Mouse (Mus musculus): ENCODE measurements around the gene Fkbp5. TPM values are rescaled to one million over a fixed set of nuclear protein-coding genes. Genes with fewer than 3 reads are reported as not detected.

Fkbp5 gene
- polyA plus RNA-seq, 1 experiment from 2014 or later: 7.1 TPM

DNA sequence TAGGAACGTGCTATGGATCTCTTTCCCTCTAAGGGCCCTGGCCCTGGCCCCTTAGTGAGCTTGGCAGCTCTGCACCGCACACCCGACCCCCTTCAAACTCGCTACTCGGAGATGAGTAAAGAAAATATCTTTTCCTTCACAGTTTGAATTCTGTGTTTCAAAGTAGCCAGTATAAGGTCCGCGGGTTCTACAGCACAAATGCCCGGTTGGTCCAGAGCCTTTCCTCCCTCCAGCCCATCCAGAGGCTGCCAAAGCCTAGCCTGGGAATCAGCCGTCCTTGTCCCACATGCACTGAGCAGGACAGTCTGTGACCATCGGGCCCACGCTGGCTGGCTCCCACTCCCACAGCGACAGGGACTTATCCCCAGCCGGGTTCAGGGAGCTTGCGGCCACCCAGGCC, 31.8 kb upstream of the Fkbp5 start, which contains the start of gene Clpsl2:
Clpsl2 (plus strand) TSS at position 301 of the 400 bp plus-strand sequence.
- Histone ChIP-seq H3K4me3 (ENCODE audit: low read depth, low read length) (no peak within 1 kb of the TSS), H3K4me2 (replicated peaks; ENCODE audit: low read depth, low read length) (no peak within 1 kb of the TSS), H3K36me3 (ENCODE audit: control insufficient read depth, insufficient read depth, low read length) (no peaks in the 10 kb centered on the region), H3K4me1 (ENCODE audit: control insufficient read depth, insufficient read depth, low read length) (no peaks in the 10 kb centered on the region), H3K27me3 (ENCODE audit: control insufficient read depth, insufficient read depth, low read length) (no peaks in the 10 kb centered on the region), H3K27ac (ENCODE audit: low read length) (no peak within 1 kb of the TSS), H3K9ac (replicated peaks; ENCODE audit: low read depth, low read length) (0 out of 2 replicates have a peak within 1 kb of the TSS, but pooled peaks have one; percentile 3), H3K9me3 (ENCODE audit: control insufficient read depth, low read depth, low read length) (no peaks in the 10 kb centered on the region)
- 79% methylated on average over 14 of the region's 14 CpGs for WGBS
- ATAC-seq (ENCODE audit: insufficient number of reproducible peaks, insufficient read depth, low FRiP score, low read depth): no peak

DNA sequence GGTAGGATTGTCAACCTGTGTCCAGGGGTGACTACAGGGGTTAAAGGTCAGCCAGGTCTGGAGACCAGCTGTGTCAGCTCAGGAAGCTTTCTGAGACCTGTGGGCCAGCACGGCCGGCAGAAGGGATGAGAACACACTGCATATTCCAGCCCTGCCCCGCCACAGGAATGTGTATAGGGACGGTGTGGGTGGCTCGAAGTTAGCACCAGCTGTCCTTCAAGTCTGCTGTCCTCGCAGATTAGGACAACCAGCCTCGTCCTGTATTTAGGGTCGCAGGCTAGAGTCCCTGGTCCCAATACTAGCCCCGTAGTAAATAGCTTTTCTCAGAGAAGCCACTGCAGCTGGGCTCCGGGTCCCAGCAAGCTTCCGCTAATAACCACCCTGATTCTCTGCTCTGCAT, 31.2 kb upstream of the Fkbp5 start:
- H3K27ac ChIP-seq (ENCODE audit: low read length): no peak overlapping the region
- no peak overlapping the region for H3K4me2 ChIP-seq (replicated peaks; ENCODE audit: low read depth, low read length)
- ATAC-seq (ENCODE audit: insufficient number of reproducible peaks, insufficient read depth, low FRiP score, low read depth): no peak
- H3K4me3 ChIP-seq (ENCODE audit: low read depth, low read length): no peak overlapping the region
- no peaks in the 10 kb centered on the region for H3K27me3 ChIP-seq (ENCODE audit: control insufficient read depth, insufficient read depth, low read length)
- H3K36me3 ChIP-seq (ENCODE audit: control insufficient read depth, insufficient read depth, low read length): no peaks in the 10 kb centered on the region
- 64% methylated on average over 11 of the region's 11 CpGs for WGBS
- 0 out of 2 replicates have a peak overlapping the region, but pooled peaks have one; percentile 3 for H3K9ac ChIP-seq (replicated peaks; ENCODE audit: low read depth, low read length)
- H3K4me1 ChIP-seq (ENCODE audit: control insufficient read depth, insufficient read depth, low read length): no peaks in the 10 kb centered on the region
- no peaks in the 10 kb centered on the region for H3K9me3 ChIP-seq (ENCODE audit: control insufficient read depth, low read depth, low read length)

DNA sequence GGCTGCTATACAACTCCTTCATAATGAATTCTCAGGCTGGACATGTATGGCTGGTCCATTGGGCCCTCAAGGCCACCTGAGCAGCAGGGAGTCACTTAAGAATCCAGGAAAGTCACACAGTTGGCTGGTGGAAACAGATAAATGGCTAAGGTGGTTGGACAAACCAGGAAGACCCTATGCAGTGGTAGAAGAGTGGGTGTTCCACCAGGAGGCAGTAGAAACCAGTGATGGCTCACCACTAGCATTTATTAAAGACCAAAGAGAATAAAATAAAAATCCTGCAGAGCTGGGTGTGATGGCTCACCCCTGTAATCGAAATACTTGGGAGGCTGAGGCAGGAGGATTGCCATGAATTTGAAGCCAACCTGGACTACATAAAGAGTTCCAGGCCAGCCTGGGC, 29.6 kb upstream of the Fkbp5 start:
- ATAC-seq (ENCODE audit: insufficient number of reproducible peaks, insufficient read depth, low FRiP score, low read depth): no peak
- no peaks in the 10 kb centered on the region for H3K27me3 ChIP-seq (ENCODE audit: control insufficient read depth, insufficient read depth, low read length)

DNA sequence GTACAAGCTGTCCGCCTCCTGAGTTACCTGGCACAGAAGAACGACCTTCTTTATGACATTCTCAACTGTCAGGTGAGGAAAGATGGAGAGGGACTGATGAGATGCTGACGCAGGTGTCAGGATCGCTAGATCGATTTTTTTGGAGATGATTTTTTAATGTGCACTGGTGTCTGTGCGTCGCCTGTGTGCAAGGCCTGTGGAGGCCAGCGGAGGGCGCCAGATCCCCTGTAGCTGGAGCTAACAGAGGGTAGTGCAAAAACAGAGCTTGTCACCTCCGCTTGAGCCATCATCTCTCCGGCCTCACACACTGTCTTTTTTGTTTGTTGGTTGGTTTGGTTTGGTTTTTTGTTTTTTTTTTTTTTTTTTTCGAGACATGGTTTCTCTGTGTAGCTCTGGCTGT, 20.6 kb upstream of the Fkbp5 start:
- H3K36me3 ChIP-seq (ENCODE audit: control insufficient read depth, insufficient read depth, low read length): no peaks in the 10 kb centered on the region
- H3K4me2 ChIP-seq (replicated peaks; ENCODE audit: low read depth, low read length): no peak overlapping the region
- H3K9ac ChIP-seq (replicated peaks; ENCODE audit: low read depth, low read length): no peak overlapping the region
- no peaks in the 10 kb centered on the region for H3K27me3 ChIP-seq (ENCODE audit: control insufficient read depth, insufficient read depth, low read length)
- peaks cover 4% of the 10 kb centered on the region; the same call in 1 of the 2 replicates for H3K9me3 ChIP-seq (ENCODE audit: control insufficient read depth, low read depth, low read length)
- no peaks in the 10 kb centered on the region for H3K4me1 ChIP-seq (ENCODE audit: control insufficient read depth, insufficient read depth, low read length)
- H3K4me3 ChIP-seq (ENCODE audit: low read depth, low read length): no peak overlapping the region
- 51% methylated on average over 12 of the region's 12 CpGs for WGBS
- no peak for ATAC-seq (ENCODE audit: insufficient number of reproducible peaks, insufficient read depth, low FRiP score, low read depth)
- no peak overlapping the region for H3K27ac ChIP-seq (ENCODE audit: low read length)

More for the DNA sequence above, 29.6 kb upstream of the Fkbp5 start:
- no peak overlapping the region for H3K4me3 ChIP-seq (ENCODE audit: low read depth, low read length)
- WGBS: 100% methylated on average over 1 of the region's 1 CpGs
- no peak overlapping the region for H3K9ac ChIP-seq (replicated peaks; ENCODE audit: low read depth, low read length)
- H3K4me1 ChIP-seq (ENCODE audit: control insufficient read depth, insufficient read depth, low read length): no peaks in the 10 kb centered on the region
- no peak overlapping the region for H3K27ac ChIP-seq (ENCODE audit: low read length)
- H3K4me2 ChIP-seq (replicated peaks; ENCODE audit: low read depth, low read length): no peak overlapping the region
- H3K36me3 ChIP-seq (ENCODE audit: control insufficient read depth, insufficient read depth, low read length): no peaks in the 10 kb centered on the region
- no peaks in the 10 kb centered on the region for H3K9me3 ChIP-seq (ENCODE audit: control insufficient read depth, low read depth, low read length)

DNA sequence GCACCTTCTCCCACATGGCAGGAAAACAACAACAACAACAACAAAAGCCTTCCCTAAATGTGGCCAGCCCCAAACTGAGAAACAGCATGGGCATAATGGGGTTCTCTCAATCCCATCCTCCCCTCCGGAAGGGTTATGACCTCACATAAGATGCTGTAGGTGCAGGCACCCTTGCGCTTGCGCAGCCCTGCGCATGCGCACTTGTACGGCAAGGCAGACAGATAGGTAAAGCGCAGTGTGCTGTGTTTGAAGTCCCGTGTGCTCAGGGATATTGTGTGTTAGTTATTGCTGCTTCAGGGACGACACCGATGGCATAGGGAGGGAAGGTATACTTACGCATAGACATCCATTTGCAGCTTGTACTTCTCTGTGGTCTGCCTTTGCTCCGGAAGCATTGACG, 16.0 kb upstream of the Fkbp5 start:
- Histone ChIP-seq H3K4me3 (ENCODE audit: low read depth, low read length) (no peak overlapping the region), H3K9me3 (ENCODE audit: control insufficient read depth, low read depth, low read length) (no peaks in the 10 kb centered on the region), H3K27me3 (ENCODE audit: control insufficient read depth, insufficient read depth, low read length) (no peaks in the 10 kb centered on the region)

DNA sequence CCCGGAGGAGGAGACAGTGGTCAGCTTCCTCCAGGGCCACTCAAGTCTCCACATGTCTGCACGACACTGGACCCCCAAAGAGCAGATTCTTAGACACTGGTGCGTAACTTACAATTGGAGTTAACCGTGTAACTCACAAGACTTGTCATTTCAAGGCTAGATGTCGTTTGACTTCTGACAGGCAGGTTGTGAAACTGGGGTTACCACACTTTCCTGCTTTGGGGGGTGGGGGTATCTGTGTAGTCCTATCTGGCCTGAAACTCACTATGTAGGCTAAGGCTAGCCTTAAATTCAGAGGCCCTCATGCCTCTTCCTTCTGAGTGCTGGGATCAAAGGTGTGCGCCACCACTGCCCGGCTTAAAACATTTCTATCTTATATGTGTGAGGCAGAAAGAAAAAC, 15.2 kb upstream of the Fkbp5 start:
- no peak overlapping the region for H3K4me3 ChIP-seq (ENCODE audit: low read depth, low read length)
- 83% methylated on average over 7 of the region's 7 CpGs for WGBS

More for the DNA sequence above, 16.0 kb upstream of the Fkbp5 start:
- WGBS: 85% methylated on average over 13 of the region's 13 CpGs
- Histone ChIP-seq H3K4me1 (ENCODE audit: control insufficient read depth, insufficient read depth, low read length) (no peaks in the 10 kb centered on the region), H3K9ac (replicated peaks; ENCODE audit: low read depth, low read length) (no peak overlapping the region), H3K36me3 (ENCODE audit: control insufficient read depth, insufficient read depth, low read length) (no peaks in the 10 kb centered on the region), H3K4me2 (replicated peaks; ENCODE audit: low read depth, low read length) (no peak overlapping the region), H3K27ac (ENCODE audit: low read length) (no peak overlapping the region)
- ATAC-seq (ENCODE audit: insufficient number of reproducible peaks, insufficient read depth, low FRiP score, low read depth): no peak

GRCm38 (mm10) chr17:28531946-28532345, 14.6 kb upstream of the Fkbp5 start:
- Histone ChIP-seq H3K27ac (ENCODE audit: low read length) (no peak overlapping the region), H3K9me3 (ENCODE audit: control insufficient read depth, low read depth, low read length) (no peaks in the 10 kb centered on the region), H3K27me3 (ENCODE audit: control insufficient read depth, insufficient read depth, low read length) (no peaks in the 10 kb centered on the region), H3K4me1 (ENCODE audit: control insufficient read depth, insufficient read depth, low read length) (peaks cover 7% of the 10 kb centered on the region; the same call in 1 of the 2 replicates), H3K4me2 (replicated peaks; ENCODE audit: low read depth, low read length) (no peak overlapping the region), H3K36me3 (ENCODE audit: control insufficient read depth, insufficient read depth, low read length) (no peaks in the 10 kb centered on the region), H3K9ac (replicated peaks; ENCODE audit: low read depth, low read length) (no peak overlapping the region), H3K4me3 (ENCODE audit: low read depth, low read length) (no peak overlapping the region)
- no peak for ATAC-seq (ENCODE audit: insufficient number of reproducible peaks, insufficient read depth, low FRiP score, low read depth)
- WGBS: 20% methylated on average over 18 of the region's 18 CpGs

More for the DNA sequence above, 15.2 kb upstream of the Fkbp5 start:
- no peak overlapping the region for H3K9ac ChIP-seq (replicated peaks; ENCODE audit: low read depth, low read length)
- no peaks in the 10 kb centered on the region for H3K9me3 ChIP-seq (ENCODE audit: control insufficient read depth, low read depth, low read length)
- H3K36me3 ChIP-seq (ENCODE audit: control insufficient read depth, insufficient read depth, low read length): no peaks in the 10 kb centered on the region
- ATAC-seq (ENCODE audit: insufficient number of reproducible peaks, insufficient read depth, low FRiP score, low read depth): no peak
- peaks cover 2% of the 10 kb centered on the region; the same call in 1 of the 2 replicates for H3K4me1 ChIP-seq (ENCODE audit: control insufficient read depth, insufficient read depth, low read length)
- no peak overlapping the region for H3K27ac ChIP-seq (ENCODE audit: low read length)
- no peaks in the 10 kb centered on the region for H3K27me3 ChIP-seq (ENCODE audit: control insufficient read depth, insufficient read depth, low read length)
- no peak overlapping the region for H3K4me2 ChIP-seq (replicated peaks; ENCODE audit: low read depth, low read length)

GRCm38 (mm10) chr17:28530506-28530905, 13.2 kb upstream of the Fkbp5 start, which contains the start of gene Armc12:
Gene Armc12, plus strand, starts transcription at chr17:28530806.
- Histone ChIP-seq H3K4me3 (ENCODE audit: low read depth, low read length) (no peak within 1 kb of the TSS), H3K9me3 (ENCODE audit: control insufficient read depth, low read depth, low read length) (no peaks in the 10 kb centered on the region), H3K4me2 (replicated peaks; ENCODE audit: low read depth, low read length) (no peak within 1 kb of the TSS), H3K9ac (replicated peaks; ENCODE audit: low read depth, low read length) (no peak within 1 kb of the TSS), H3K36me3 (ENCODE audit: control insufficient read depth, insufficient read depth, low read length) (no peaks in the 10 kb centered on the region), H3K4me1 (ENCODE audit: control insufficient read depth, insufficient read depth, low read length) (peaks cover 7% of the 10 kb centered on the region; the same call in 1 of the 2 replicates), H3K27me3 (ENCODE audit: control insufficient read depth, insufficient read depth, low read length) (no peaks in the 10 kb centered on the region), H3K27ac (ENCODE audit: low read length) (no peak within 1 kb of the TSS)
- WGBS: 84% methylated on average over 6 of the region's 6 CpGs
- no peak for ATAC-seq (ENCODE audit: insufficient number of reproducible peaks, insufficient read depth, low FRiP score, low read depth)

GRCm38 (mm10) chr17:28529116-28529515, 11.8 kb upstream of the Fkbp5 start:
- Histone ChIP-seq H3K27me3 (ENCODE audit: control insufficient read depth, insufficient read depth, low read length) (no peaks in the 10 kb centered on the region), H3K36me3 (ENCODE audit: control insufficient read depth, insufficient read depth, low read length) (no peaks in the 10 kb centered on the region), H3K4me2 (replicated peaks; ENCODE audit: low read depth, low read length) (no peak overlapping the region), H3K9ac (replicated peaks; ENCODE audit: low read depth, low read length) (no peak overlapping the region), H3K4me1 (ENCODE audit: control insufficient read depth, insufficient read depth, low read length) (peaks cover 7% of the 10 kb centered on the region; the same call in 1 of the 2 replicates), H3K27ac (ENCODE audit: low read length) (no peak overlapping the region), H3K9me3 (ENCODE audit: control insufficient read depth, low read depth, low read length) (no peaks in the 10 kb centered on the region), H3K4me3 (ENCODE audit: low read depth, low read length) (no peak overlapping the region)
- no peak for ATAC-seq (ENCODE audit: insufficient number of reproducible peaks, insufficient read depth, low FRiP score, low read depth)
- 65% methylated on average over 4 of the region's 4 CpGs for WGBS
